Comparison of ENCODE assay signal across 8 mouse cellular contexts in genomic region chr13:57983330-57983729, GRCm38 (mm10).
DNase-seq lines count a peak whose midpoint lies in the region; ATAC-seq lines count a peak whose summit lies in the region.

No protein-coding gene starts in this region.

- H3K27me3 ChIP-seq in heart, embryonic 14.5 days (ENCODE audit: control insufficient read depth, insufficient read depth, low read length), result no peaks in the 10 kb centered on the region
- no peaks in the 10 kb centered on the region for H3K27me3 ChIP-seq in midbrain, embryonic 13.5 days
- no peaks in the 10 kb centered on the region for H3K27me3 ChIP-seq in midbrain, embryonic 11.5 days (ENCODE audit: control insufficient read depth, insufficient read depth, low read length)
- no peaks in the 10 kb centered on the region for H3K27me3 ChIP-seq in liver, embryonic 15.5 days

- WGBS in heart, embryonic 14.5 days, result 9% methylated on average over 12 of the region's 12 CpGs
- 67% methylated on average over 12 of the region's 12 CpGs for WGBS in midbrain, embryonic 13.5 days
- 85% methylated on average over 12 of the region's 12 CpGs for WGBS in midbrain, embryonic 11.5 days
- 35% methylated on average over 12 of the region's 12 CpGs for WGBS in liver, embryonic 15.5 days (ENCODE audit: insufficient replicate concordance)

- H3K9me3 ChIP-seq in heart, embryonic 14.5 days (ENCODE audit: control insufficient read depth, low read length), result no peaks in the 10 kb centered on the region
- H3K9me3 ChIP-seq in midbrain, embryonic 13.5 days, result no peaks in the 10 kb centered on the region
- no peaks in the 10 kb centered on the region for H3K9me3 ChIP-seq in midbrain, embryonic 11.5 days (ENCODE audit: control insufficient read depth, low read length)
- no peaks in the 10 kb centered on the region for H3K9me3 ChIP-seq in liver, embryonic 15.5 days (replicated peaks)

- peak overlapping the region; percentile 47; the same call in 1 of the 2 replicates for H3K9ac ChIP-seq in heart, embryonic 14.5 days (ENCODE audit: low read length)
- no peak overlapping the region for H3K9ac ChIP-seq in midbrain, embryonic 13.5 days (replicated peaks)
- H3K9ac ChIP-seq in midbrain, embryonic 11.5 days (ENCODE audit: low read length), result no peak overlapping the region
- no peak overlapping the region for H3K9ac ChIP-seq in liver, embryonic 15.5 days

- H3K4me3 ChIP-seq in heart, embryonic 14.5 days (ENCODE audit: control insufficient read depth in 1 of 2, insufficient read depth in 1 of 2, low read depth in 1 of 2, low read length in 2 of 2), result peak overlapping the region; percentile 8 to 22; a peak in 2 of 4 replicates
- no peak overlapping the region for H3K4me3 ChIP-seq in midbrain, embryonic 13.5 days (replicated peaks)
- H3K4me3 ChIP-seq in midbrain, embryonic 11.5 days (ENCODE audit: low read depth, low read length), result no peak overlapping the region
- H3K4me3 ChIP-seq in liver, embryonic 15.5 days (replicated peaks), result no peak overlapping the region

- H3K4me1 ChIP-seq in heart, embryonic 14.5 days (ENCODE audit: control insufficient read depth in 2 of 2, insufficient read depth in 2 of 2, low read length in 2 of 2), result peaks cover 22 to 38% of the 10 kb centered on the region in 2 experiments
- H3K4me1 ChIP-seq in midbrain, embryonic 13.5 days (replicated peaks), result peaks cover 22% of the 10 kb centered on the region
- H3K4me1 ChIP-seq in midbrain, embryonic 11.5 days (ENCODE audit: control insufficient read depth, insufficient read depth, low read length), result 0 out of 2 replicates have a peak, but pooled peaks cover 3% of the 10 kb centered on the region
- H3K4me1 ChIP-seq in liver, embryonic 15.5 days (replicated peaks), result peaks cover 4% of the 10 kb centered on the region; the same call in 1 of the 2 replicates

- peak overlapping the region in 1 of 2 experiments; percentile 69; a peak in 2 of 4 replicates for H3K27ac ChIP-seq in heart, embryonic 14.5 days (replicated peaks in 1 of 2; ENCODE audit: control insufficient read depth in 1 of 2, insufficient read depth in 1 of 2, low read depth in 2 of 2, low read length in 2 of 2)
- H3K27ac ChIP-seq in midbrain, embryonic 13.5 days, result no peak overlapping the region
- H3K27ac ChIP-seq in midbrain, embryonic 11.5 days (ENCODE audit: low read depth, low read length), result no peak overlapping the region
- no peak overlapping the region for H3K27ac ChIP-seq in liver, embryonic 15.5 days (replicated peaks)

- H3K4me2 ChIP-seq in heart, embryonic 14.5 days (ENCODE audit: low read length), result peak overlapping the region; percentile 45
- H3K4me2 ChIP-seq in midbrain, embryonic 13.5 days (replicated peaks), result no peak overlapping the region
- H3K4me2 ChIP-seq in midbrain, embryonic 11.5 days, result no peak overlapping the region
- no peak overlapping the region for H3K4me2 ChIP-seq in liver, embryonic 15.5 days

- peak; percentile 92 for ATAC-seq in heart, embryonic 14.5 days (ENCODE audit: insufficient number of reproducible peaks, insufficient read depth, low FRiP score, low read depth)
- peak; percentile 51 for ATAC-seq in midbrain, embryonic 13.5 days
- no peak for ATAC-seq in midbrain, embryonic 11.5 days (ENCODE audit: low FRiP score)
- peak; percentile 49; the same call in 1 of the 2 replicates for ATAC-seq in liver, embryonic 15.5 days (ENCODE audit: insufficient read depth)
- ATAC-seq in inflammation-experienced regulatory T-cells, adult 6 months, result no peak

- no peak for DNase-seq in heart, adult 8-10 months (ENCODE audit: low spot score)
- no peak for DNase-seq in midbrain, embryonic 11.5 days (ENCODE audit: low spot score, missing footprints)
- peak; percentile 76 for DNase-seq in cerebellum, adult 9-10 months
- DNase-seq in embryo, embryonic 9.5 days (ENCODE audit: extremely low spot score), result no peak

- no peaks in the 10 kb centered on the region for H3K36me3 ChIP-seq in heart, embryonic 14.5 days (ENCODE audit: control insufficient read depth, insufficient read depth, low read length)
- H3K36me3 ChIP-seq in midbrain, embryonic 13.5 days, result no peaks in the 10 kb centered on the region
- no peaks in the 10 kb centered on the region for H3K36me3 ChIP-seq in midbrain, embryonic 11.5 days (ENCODE audit: control insufficient read depth, insufficient read depth, low read length)
- H3K36me3 ChIP-seq in liver, embryonic 15.5 days (replicated peaks), result no peaks in the 10 kb centered on the region

Comparison
In these comparisons a context has a peak if more than half of its experiments do, and no peak if none do; other contexts are left out.
1. ATAC-seq: peak in heart, embryonic 14.5 days (single experiment), midbrain, embryonic 13.5 days (single experiment) and liver, embryonic 15.5 days (single experiment); none in midbrain, embryonic 11.5 days (single experiment) and inflammation-experienced regulatory T-cells, adult 6 months (single experiment).
2. H3K4me3 ChIP-seq: peak in heart, embryonic 14.5 days (2 of 2); none in midbrain, embryonic 13.5 days (single experiment), midbrain, embryonic 11.5 days (single experiment) and liver, embryonic 15.5 days (single experiment).